Mouse (Mus musculus) megakaryocyte, embryonic 14.5 days (primary cell): ENCODE measurements around the gene Cmc2. TPM values are rescaled to one million over a fixed set of nuclear protein-coding genes. Genes with fewer than 3 reads are reported as not detected.

ENCODE experiments used
- H3K27me3 ChIP-seq: replicated peaks from 2 replicates; pipeline ENCODE3; 2012; ENCODE audit warnings: inconsistent platforms
- H3K36me3 ChIP-seq: replicated peaks from 2 replicates; pipeline ENCODE3; 2012; ENCODE audit warnings: low read length, inconsistent platforms, mixed read lengths
- H3K4me1 ChIP-seq: 2 replicates; pipeline ENCODE4 v1.6.1; 2012; ENCODE audit warnings: inconsistent platforms
- H3K4me3 ChIP-seq: replicated peaks from 2 replicates; pipeline ENCODE3; 2012; ENCODE audit warnings: moderate library complexity, mild to moderate bottlenecking, inconsistent platforms
- H3K9me3 ChIP-seq: 2 replicates; pipeline ENCODE4 v1.6.1; 2012; ENCODE audit warnings: inconsistent platforms
- FLI1 ChIP-seq: IDR thresholded peaks from 2 replicates; pipeline ENCODE4 v1.6.1; 2012; ENCODE audit warnings: low read length, inconsistent platforms, mixed read lengths
- GATA1 ChIP-seq: IDR thresholded peaks from 3 replicates; pipeline ENCODE4 v1.6.1; 2012; ENCODE audit warnings: mixed read lengths, low read length, inconsistent platforms, borderline replicate concordance
- polyA plus RNA-seq: library from polyadenylated mRNA; stranded (reverse); fragments of >175 nt; gene quantifications from 2 replicates; pipeline ENCODE4 v1.2.3, GENCODE M21; 2012; ENCODE audit warnings: low replicate concordance; ENCODE audit not compliant: insufficient read depth

Gene Cmc2
- polyA plus RNA-seq, 1 experiment: 36.1 TPM

- Histone ChIP-seq H3K4me1 (peaks cover 13% of the 10 kb centered on the region), H3K36me3 (no peaks in the 10 kb centered on the region), H3K4me3 (no peak overlapping the region), H3K9me3 (peaks cover 23% of the 10 kb centered on the region), H3K27me3 (peaks cover 35% of the 10 kb centered on the region)
- TF ChIP-seq GATA1 (no peak), FLI1 (no peak)
Observed at GRCm38 (mm10) chr8:116862191-116862590, 59.1 kb downstream of the Cmc2 start.

- TF ChIP-seq FLI1 (no peak), GATA1 (no peak)
- no peaks in the 10 kb centered on the region for H3K27me3 ChIP-seq
- H3K4me1 ChIP-seq: no peaks in the 10 kb centered on the region
- no peaks in the 10 kb centered on the region for H3K36me3 ChIP-seq
- peaks cover 30% of the 10 kb centered on the region for H3K9me3 ChIP-seq
- no peak overlapping the region for H3K4me3 ChIP-seq
Observed at GRCm38 (mm10) chr8:116852042-116852441, 69.2 kb downstream of the Cmc2 start.

GRCm38 (mm10) chr8:116848042-116848441 lies 73.2 kb downstream of the Cmc2 start:
- Histone ChIP-seq H3K36me3 (no peaks in the 10 kb centered on the region), H3K9me3 (peaks cover 39% of the 10 kb centered on the region), H3K27me3 (no peaks in the 10 kb centered on the region)

GRCm38 (mm10) chr8:116842678-116843077 lies 78.6 kb downstream of the Cmc2 start:
- H3K36me3 ChIP-seq: no peaks in the 10 kb centered on the region
- 0 out of 2 replicates have a peak, but pooled peaks cover 12% of the 10 kb centered on the region for H3K9me3 ChIP-seq
- H3K4me1 ChIP-seq: no peaks in the 10 kb centered on the region
- H3K27me3 ChIP-seq: no peaks in the 10 kb centered on the region
- no peak overlapping the region for H3K4me3 ChIP-seq
- TF ChIP-seq FLI1 (no peak), GATA1 (no peak)

More at GRCm38 (mm10) chr8:116848042-116848441, 73.2 kb downstream of the Cmc2 start:
- Histone ChIP-seq H3K4me1 (no peaks in the 10 kb centered on the region), H3K4me3 (no peak overlapping the region)
- TF ChIP-seq GATA1 (no peak), FLI1 (no peak)

Other genes starting within 250 kb of the Cmc2 start
- gene Cdyl2, start 188.5 kb downstream of the Cmc2 start, polyA plus RNA-seq: 1.1 TPM in 1 of 2 replicates, not detected in the other
- gene Cenpn, start 275 bp upstream of the Cmc2 start, polyA plus RNA-seq: 3.4 TPM in 1 of 2 replicates, not detected in the other
- gene Atmin, start 21.9 kb upstream of the Cmc2 start, polyA plus RNA-seq: 0.95 and 2.5 TPM in 2 replicates
- 1.8 and 2.0 TPM in 2 replicates for gene 1700030J22Rik, start 57.5 kb upstream of the Cmc2 start, polyA plus RNA-seq
- gene Gcsh, start 72.1 kb upstream of the Cmc2 start, polyA plus RNA-seq: 1.6 and 4.9 TPM in 2 replicates
- gene Pkd1l2, start 161.0 kb upstream of the Cmc2 start, polyA plus RNA-seq: 0.63 TPM in 1 of 2 replicates, not detected in the other
- gene Bco1, start 174.4 kb upstream of the Cmc2 start, polyA plus RNA-seq: 0.30 TPM in 1 of 2 replicates, not detected in the other
- 1.7 and 2.1 TPM in 2 replicates for gene Gan, start 236.7 kb upstream of the Cmc2 start, polyA plus RNA-seq